Mouse (Mus musculus): ENCODE results near the gene Zfyve28.

The Zfyve28 gene

DNA sequence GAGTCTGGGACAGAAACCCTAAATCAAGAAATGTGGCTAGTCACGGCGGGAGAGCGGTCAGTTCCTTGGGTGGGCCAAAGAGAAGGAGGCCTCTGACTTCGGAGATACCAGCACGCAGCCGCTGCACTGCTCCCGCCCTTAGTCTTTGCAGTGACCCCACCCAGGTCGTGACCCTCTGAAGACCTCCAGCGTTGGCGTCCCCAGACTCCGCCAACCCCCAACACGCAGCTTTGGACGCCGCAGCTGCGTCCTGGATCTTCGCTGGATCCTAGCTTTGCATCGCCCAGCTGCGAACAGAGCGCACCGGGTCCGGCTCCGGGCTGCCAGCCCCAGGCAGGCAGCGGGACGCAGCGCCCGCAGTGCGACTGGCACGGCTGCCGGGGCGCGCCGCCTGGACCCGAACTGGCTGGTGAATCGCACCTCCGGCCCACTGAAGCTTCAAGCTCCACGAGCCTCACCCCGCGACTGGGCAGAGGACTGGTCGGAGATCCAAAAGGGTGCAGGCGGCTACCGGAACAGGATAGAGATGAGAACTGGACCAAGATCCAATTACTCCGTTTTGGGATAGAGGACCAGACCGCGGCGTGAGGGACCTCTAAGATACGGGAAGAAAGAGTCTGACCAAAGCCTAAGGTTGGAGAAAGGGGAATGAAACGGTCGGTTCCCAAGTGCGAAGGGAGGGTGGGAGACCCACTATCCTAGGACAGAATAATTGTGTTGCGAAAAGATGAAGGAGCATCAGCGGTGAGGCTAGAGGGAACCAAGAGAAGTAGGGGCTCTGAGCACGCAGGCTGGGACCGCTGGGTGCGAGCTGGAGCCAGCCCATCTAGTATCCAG lies 1.0 kb downstream of the Zfyve28 start:
- DNase-seq (ENCODE audit: low spot score in 2 of 2): no peak

DNA sequence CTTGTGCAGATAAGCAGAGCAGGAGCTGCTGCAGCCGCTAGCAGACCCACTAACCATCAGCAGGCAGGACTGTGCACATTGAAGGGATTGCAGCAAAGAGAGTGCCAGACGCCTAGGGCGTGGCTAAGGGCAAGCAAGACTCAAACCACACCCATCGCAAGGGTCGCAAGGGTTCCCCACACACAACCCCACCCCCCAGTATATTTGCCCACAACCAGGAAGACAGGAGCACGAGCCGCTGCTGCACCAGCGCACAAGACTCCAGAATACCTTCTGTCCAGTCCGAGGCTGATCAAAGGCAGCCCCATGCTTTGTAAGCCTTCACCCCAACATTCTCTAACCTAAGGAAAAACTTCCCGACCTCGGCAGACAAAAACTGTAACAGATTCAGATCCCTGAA lies 1.7 kb downstream of the Zfyve28 start:
- no peak for DNase-seq (ENCODE audit: low spot score in 2 of 2)

GRCm38 (mm10) chr5:34285285-34285684 lies 3.0 kb downstream of the Zfyve28 start:
- no peak for DNase-seq (ENCODE audit: low spot score in 2 of 2)

GRCm38 (mm10) chr5:34284156-34284750 lies 4.0 kb downstream of the Zfyve28 start:
- no peak for DNase-seq (ENCODE audit: low spot score in 2 of 2)

DNA sequence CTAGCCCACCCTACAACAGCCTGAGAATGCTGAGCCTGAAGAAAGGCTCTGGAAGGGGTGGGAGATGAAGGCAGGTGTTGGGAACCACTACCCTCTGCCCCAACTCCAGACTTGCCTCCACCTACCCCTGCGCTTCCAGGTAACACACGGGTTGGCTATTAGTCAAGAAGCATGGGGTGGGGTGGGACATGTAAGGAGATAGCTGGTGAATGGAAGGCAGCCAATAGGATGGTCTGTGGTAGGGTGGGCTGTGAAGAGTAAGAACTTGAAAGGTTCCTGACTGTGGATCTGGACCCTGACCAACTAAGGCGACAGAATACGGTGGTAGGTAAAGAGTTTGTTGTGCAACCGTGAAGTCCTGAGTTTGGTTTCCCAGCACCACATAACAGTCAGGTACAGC lies 4.9 kb downstream of the Zfyve28 start:
- DNase-seq (ENCODE audit: low spot score in 2 of 2): no peak

GRCm38 (mm10) chr5:34280976-34281375 lies 7.3 kb downstream of the Zfyve28 start:
- DNase-seq (ENCODE audit: low spot score in 2 of 2): no peak

DNA sequence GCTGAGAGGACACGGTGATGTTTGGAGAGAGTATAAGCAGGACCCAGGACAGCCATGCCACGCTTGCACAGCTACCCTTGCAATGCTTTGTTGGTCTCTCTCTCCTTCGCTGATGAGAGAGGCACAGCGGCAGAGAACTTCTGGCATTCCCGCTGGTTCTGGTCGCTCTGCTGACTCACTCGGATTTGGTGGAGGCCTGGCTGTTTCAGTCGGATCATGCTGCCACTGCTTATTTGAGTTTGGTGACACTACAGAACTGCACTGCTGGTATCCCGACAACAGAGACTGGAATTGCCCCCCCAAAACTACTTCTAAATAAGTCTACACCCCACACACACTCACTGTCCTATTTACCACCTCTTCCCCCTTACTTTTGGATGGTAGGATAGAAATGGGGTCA lies 9.0 kb downstream of the Zfyve28 start:
- DNase-seq (ENCODE audit: low spot score in 2 of 2): no peak

DNA sequence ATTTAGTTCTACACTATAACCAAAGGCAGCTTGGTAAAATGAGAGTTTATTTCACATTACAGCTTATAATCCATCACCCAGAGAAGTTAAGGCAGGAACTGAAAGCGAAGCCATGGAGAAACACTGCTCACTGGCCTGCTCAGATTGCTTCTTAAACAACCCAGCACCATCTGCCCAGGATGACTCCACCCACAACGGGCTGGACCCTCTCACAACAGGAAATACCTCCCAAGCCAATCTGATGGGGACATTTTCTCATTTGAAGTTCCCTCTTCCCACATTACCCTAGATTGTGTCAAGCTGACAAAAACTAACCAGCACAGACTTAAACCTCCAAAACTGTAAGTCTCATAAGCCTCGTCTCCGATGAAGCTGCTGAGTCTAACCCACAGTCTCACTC lies 10.2 kb downstream of the Zfyve28 start:
- DNase-seq (ENCODE audit: low spot score in 2 of 2): no peak

- DNase-seq (ENCODE audit: low spot score in 2 of 2): peak; percentile 70 to 84
These were observed 11.5 kb downstream of the Zfyve28 start for GRCm38 (mm10) chr5:34276746-34277145.

- DNase-seq (ENCODE audit: low spot score in 2 of 2): no peak
These were observed 12.1 kb downstream of the Zfyve28 start for GRCm38 (mm10) chr5:34276191-34276590.

DNA sequence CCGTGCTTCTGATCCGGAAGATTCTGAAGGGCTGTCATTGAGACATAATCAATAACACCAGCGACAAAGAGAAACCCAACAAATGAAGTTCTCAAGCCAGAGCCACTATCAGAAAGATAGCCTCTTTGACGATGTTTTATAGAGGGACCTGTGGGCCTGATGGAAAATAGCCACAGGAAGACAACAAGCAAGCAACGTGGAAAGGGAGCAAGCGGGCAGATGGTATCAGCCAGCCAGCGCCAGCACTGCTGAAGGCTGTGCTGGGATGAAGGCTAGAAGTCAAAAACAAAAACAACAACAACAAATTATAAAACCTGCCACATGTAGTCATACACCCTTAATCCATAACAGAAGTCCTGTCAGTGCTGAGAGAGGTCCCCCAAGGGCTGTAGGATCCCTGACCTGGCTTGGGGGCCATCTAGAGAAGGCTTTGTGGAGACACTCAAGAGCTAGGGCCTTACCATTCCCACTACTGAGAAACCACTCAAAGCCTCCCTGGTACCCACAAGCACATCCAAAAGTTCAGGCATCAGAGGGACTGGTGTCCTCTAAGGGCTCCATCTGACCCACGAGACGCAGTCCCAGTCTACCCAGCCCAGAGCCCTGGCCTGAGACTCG lies 13.5 kb downstream of the Zfyve28 start:
- no peak for DNase-seq (ENCODE audit: low spot score in 2 of 2)

DNA sequence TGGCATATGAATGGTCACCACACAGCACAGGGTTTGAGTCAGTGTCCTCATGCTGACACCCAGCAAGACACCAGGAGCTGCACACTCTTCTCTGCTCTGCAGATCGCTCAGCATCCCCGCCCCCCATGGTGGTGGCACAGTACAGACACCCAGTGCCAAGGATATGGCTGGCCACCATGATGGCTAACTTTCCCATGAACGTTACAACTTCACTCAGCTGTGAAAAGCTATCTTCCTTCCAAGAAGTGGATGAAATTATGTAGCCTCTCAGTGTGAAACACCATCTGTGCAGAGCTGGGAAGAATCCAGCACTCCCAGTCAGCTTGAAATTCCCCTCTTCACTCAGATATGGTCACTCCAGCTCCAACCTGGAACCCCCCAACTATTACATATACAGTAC lies 14.0 kb downstream of the Zfyve28 start:
- peak in 1 of 2 experiments; percentile 44 for DNase-seq (ENCODE audit: low spot score in 2 of 2)

- peak in 1 of 2 experiments; percentile 45 for DNase-seq (ENCODE audit: low spot score in 2 of 2)
These were observed 15.0 kb downstream of the Zfyve28 start for GRCm38 (mm10) chr5:34273251-34273681.

DNA sequence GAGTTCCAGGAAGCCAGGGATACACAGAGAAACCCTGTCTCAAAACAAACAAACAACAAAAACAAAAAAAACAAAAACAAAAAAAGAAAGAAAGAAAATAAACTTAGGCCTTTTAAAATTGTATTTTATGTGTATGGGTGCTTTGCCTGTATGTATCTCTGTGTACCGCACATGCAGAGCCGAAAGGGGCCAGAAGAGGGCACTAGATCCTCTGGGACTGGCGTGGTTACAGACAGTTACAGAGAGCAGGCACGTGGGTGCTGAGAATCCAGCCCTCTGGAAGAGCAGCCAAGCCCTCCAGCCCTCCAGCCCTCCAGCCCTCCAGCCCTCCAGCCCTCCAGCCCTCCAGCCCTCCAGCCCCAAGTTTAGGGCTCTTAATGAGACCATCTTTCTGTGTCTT lies 16.5 kb downstream of the Zfyve28 start:
- no peak for DNase-seq (ENCODE audit: low spot score in 2 of 2)

DNA sequence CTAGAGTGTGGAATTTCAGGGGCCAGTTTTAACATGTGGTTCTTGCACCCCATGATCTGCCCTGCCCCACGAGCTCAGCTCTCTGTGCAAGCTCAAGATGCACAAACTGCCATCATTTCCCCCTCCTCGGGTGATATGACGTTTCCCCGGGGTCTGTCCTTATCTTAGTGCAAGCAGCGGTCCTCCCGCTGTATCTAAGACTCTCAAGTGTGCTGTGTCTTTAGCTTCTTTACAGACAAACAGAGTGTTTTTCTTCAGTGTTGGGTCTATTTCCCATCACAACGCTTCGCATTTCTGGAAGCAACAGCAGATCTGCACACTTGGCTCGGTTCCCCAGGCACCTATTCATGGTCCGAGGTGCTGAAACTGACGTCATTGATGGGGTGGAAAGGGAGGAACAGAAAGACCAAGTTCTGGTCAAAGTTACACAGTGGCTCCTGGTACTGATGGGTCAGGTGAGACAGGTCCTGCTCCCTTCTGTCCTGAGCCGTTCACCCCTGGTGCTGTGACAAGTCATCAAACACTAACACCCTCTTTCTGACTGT lies 18.3 kb downstream of the Zfyve28 start:
- DNase-seq (ENCODE audit: low spot score in 2 of 2): no peak

GRCm38 (mm10) chr5:34269197-34269920 lies 18.9 kb downstream of the Zfyve28 start:
- DNase-seq (ENCODE audit: low spot score in 2 of 2): no peak

GRCm38 (mm10) chr5:34266065-34266464 lies 22.2 kb downstream of the Zfyve28 start:
- no peak for DNase-seq (ENCODE audit: low spot score in 2 of 2)

DNA sequence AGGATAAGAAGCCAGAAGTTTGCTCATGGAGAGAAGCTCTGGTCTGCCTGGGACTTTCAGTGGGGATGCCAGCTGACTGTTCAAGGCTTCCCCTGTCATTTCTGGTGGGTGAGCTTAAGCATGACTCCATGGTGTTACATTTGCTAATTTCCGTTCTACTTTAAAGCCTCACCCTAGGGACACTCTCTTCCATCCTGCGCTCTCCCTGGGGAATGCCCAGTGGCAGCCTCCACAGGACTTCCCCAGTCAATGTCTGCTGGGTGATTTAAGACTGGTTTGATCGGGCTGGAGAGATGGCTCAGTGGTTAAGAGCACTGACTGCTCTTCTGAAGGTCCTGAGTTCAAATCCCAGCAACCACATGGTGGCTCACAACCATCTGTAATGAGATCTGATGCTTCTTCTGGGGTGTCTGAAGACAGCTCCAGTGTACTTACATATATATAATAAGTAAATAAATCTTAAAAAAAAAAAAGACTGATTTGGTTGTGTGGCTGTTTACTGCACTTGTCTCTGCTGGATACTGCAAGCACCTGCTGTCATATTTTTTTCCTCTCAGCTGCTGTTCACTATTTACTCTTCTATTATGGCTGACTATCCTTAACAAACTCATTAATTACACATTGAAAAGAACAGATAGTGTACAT lies 29.0 kb downstream of the Zfyve28 start:
- DNase-seq (ENCODE audit: low spot score in 2 of 2): no peak

DNA sequence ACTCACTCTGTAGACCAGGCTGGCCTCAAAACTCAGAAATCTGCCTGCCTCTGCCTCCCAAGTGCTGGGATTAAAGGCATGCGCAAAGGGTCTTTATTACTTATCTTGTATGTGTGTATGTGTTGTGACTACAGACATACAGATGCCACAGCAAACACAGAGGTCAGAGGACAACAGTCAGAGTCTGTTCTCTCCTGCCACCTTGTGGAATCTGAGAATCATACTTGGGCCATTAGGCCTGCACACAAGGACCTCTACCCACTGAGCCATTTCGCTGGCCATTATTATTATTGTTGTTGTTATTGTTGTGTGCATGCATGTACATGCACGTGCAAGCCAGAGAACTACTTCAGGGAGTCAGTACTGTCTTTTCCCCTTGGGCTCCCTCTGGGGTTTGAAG lies 33.1 kb downstream of the Zfyve28 start:
- no peak for DNase-seq (ENCODE audit: low spot score in 2 of 2)

DNA sequence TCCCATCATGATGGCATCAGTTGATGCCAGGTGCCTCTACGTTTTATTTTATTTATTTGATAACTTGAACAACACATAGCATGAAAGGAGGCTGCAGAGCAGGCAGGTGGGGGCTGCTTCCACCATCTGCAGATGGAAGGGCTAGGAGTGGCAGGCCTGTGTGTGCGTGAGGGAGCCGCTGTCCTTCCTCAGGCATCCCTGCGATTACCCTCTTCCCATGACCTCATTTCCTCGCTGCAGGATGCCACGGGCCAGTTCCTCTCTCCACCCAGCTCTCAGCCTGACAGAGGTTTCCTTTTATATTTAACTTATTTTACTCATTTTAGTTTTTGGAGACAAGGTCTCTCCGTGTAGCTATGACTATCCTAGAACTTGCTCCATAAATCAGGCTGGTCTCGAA lies 33.9 kb downstream of the Zfyve28 start:
- DNase-seq (ENCODE audit: low spot score in 2 of 2): no peak

GRCm38 (mm10) chr5:34252967-34253519 lies 35.2 kb downstream of the Zfyve28 start:
- no peak for DNase-seq (ENCODE audit: low spot score in 2 of 2)
